In the genomic region with DNA sequence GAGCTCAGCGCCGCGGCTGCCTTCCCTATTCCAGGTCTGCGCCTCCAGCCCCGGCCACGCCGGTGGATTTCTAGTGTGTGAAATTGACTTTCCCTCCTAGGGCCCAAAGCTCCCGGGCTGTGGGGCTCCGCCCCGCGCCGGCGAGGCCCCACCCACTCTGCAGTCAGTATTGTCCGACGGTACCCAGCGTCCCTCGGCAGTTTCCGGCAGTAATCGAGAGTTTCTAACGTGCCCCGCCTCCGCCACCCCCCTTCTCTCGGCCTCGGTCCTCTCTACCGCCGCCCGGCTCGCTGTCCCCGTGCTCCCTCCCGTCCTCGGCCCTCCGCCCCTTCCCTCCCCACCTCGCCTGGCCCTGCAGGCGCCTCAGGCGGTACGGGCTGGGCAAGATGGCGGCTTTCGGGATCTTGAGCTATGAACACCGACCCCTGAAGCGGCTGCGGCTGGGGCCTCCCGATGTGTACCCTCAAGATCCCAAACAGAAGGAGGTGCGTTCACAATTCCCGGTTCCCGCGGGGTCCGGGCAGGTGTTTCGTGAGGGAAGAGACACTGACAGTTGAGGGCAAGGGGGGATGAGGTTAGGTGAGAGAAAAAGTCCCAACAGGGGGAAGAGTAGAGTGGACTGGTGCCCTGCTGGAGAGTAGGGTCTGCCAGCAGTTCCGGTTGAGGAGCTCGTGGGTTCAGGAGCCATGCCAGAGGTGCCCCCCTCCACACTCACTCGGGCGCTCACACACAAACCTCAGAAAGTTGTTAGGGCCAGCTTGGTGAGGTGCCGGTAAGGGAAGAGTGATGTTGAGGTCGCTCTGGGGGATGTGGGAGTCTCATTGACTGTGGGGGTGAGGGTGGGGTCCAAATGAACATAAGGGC, we compare ENCODE assay signal across 8 mouse cellular contexts. TPM values are rescaled to one million over a fixed set of nuclear protein-coding genes. Genes with fewer than 3 reads are reported as not detected.
DNase-seq lines count a peak whose midpoint lies in the region; ATAC-seq and TF ChIP-seq lines count a peak whose summit lies in the region.

A gene (plus strand): TSS at position 156 of the 864 bp plus-strand sequence.

- CTCF ChIA-PET in Patski (lab: Charles Lee), result interaction anchor here (1.9 kb wide), 1 partner anchor 55 kb away, joined by 5 read pairs; no protein-coding TSS in a partner anchor

- peak; percentile 46 for DNase-seq in Patski (ENCODE audit: low read depth, low spot score)
- DNase-seq in cerebellum, postnatal 14 days, result peak; percentile 89 to 91
- DNase-seq in frontal cortex, postnatal 25 days (ENCODE audit: low spot score in 2 of 2), result peak; percentile 51 to 52
- DNase-seq in hindbrain, embryonic 14.5 days (ENCODE audit: low spot score), result peak; percentile 78
- DNase-seq in layer of hippocampus, postnatal 36 days, result peak; percentile 81
- peak; percentile 95 for DNase-seq in lung, postnatal 36 days
- DNase-seq in retina, postnatal 1 day, result peak; percentile 94
- peak; percentile 77 to 84 for DNase-seq in urinary bladder, adult 18-20 months (ENCODE audit: low spot score in 2 of 2)

- WGBS in hindbrain, embryonic 14.5 days, result 24% methylated on average over 51 of the region's 54 CpGs

- peak within 1 kb of the TSS; percentile 54 for H3K4me3 ChIP-seq in hindbrain, embryonic 14.5 days (replicated peaks; ENCODE audit: low read length)

- no peaks in the 10 kb centered on the region for H3K4me1 ChIP-seq in hindbrain, embryonic 14.5 days (replicated peaks; ENCODE audit: control insufficient read depth, insufficient read depth, low read length)

- H3K36me3 ChIP-seq in hindbrain, embryonic 14.5 days (replicated peaks; ENCODE audit: control insufficient read depth, insufficient read depth), result peaks cover 26% of the 10 kb centered on the region

- peaks cover 20% of the 10 kb centered on the region for H3K27me3 ChIP-seq in Patski
- no peaks in the 10 kb centered on the region for H3K27me3 ChIP-seq in hindbrain, embryonic 14.5 days (ENCODE audit: control insufficient read depth, insufficient read depth, low read length)

- in situ Hi-C loops in Patski (cut with MboI; ENCODE audit: low pct_unique_long_range_greater_than_20kb), result no loop called here

- peak within 1 kb of the TSS; percentile 55 for H3K4me2 ChIP-seq in hindbrain, embryonic 14.5 days (replicated peaks)

- H3K9ac ChIP-seq in hindbrain, embryonic 14.5 days, result peak within 1 kb of the TSS; percentile 71

- POLR2A ChIA-PET in Patski (lab: Charles Lee), result interaction anchor here (0.5 kb wide), 1 partner anchor 59 kb away, joined by 4 read pairs; no protein-coding TSS in a partner anchor

- peak; percentile 91 for ATAC-seq in Patski
- ATAC-seq in hindbrain, embryonic 14.5 days (ENCODE audit: low FRiP score), result peak; percentile 97

- no peaks in the 10 kb centered on the region for H3K9me3 ChIP-seq in hindbrain, embryonic 14.5 days (ENCODE audit: control insufficient read depth, low read length)

- H3K27ac ChIP-seq in hindbrain, embryonic 14.5 days, result peak within 1 kb of the TSS; percentile 79

- no peak for TF ChIP-seq CTCF in Patski (IDR thresholded peaks at IDR 0.05)

RNA-seq across cellular contexts. Expression of the gene that starts here (rescaled TPM):
- 57.5 TPM for polyA plus RNA-seq in Patski (2021)
- 28.0 and 33.9 TPM in 2 replicates for polyA plus RNA-seq in hindbrain, embryonic 14.5 days (2014; fragmentation: Nextera tagmentation; extraction: Ambion mirVana)
- 10 to 100 TPM; 23.1 to 26.5 TPM for total RNA-seq in layer of hippocampus, postnatal 36 days (2021)

Comparison
In these comparisons a context has a peak if more than half of its experiments do, and no peak if none do; other contexts are left out.
1. Peak in every context shown above with its lines: DNase-seq, ATAC-seq, H3K4me3 ChIP-seq and H3K27ac ChIP-seq.